Mouse (Mus musculus): ENCODE measurements around the gene Rbms3.

Rbms3 gene

GRCm38 (mm10) chr9:117253361-117253760 lies 376.4 kb downstream of the Rbms3 start:
- no peak for DNase-seq (ENCODE audit: low read depth in 1 of 2, low spot score in 2 of 2)

GRCm38 (mm10) chr9:117252411-117252861 lies 377.3 kb downstream of the Rbms3 start:
- DNase-seq (ENCODE audit: low read depth in 1 of 2, low spot score in 2 of 2) = no peak

GRCm38 (mm10) chr9:117251521-117252368 lies 378.0 kb downstream of the Rbms3 start:
- no peak for DNase-seq (ENCODE audit: low read depth in 1 of 2, low spot score in 2 of 2)

- DNase-seq (ENCODE audit: low read depth in 1 of 2, low spot score in 2 of 2) = no peak
These were observed 378.9 kb downstream of the Rbms3 start for GRCm38 (mm10) chr9:117250831-117251165.

GRCm38 (mm10) chr9:117250036-117250830 lies 379.5 kb downstream of the Rbms3 start:
- no peak for DNase-seq (ENCODE audit: low read depth in 1 of 2, low spot score in 2 of 2)

- no peak for DNase-seq (ENCODE audit: low read depth in 1 of 2, low spot score in 2 of 2)
These were observed 382.3 kb downstream of the Rbms3 start for GRCm38 (mm10) chr9:117247311-117247980.

GRCm38 (mm10) chr9:117246173-117246572 lies 383.5 kb downstream of the Rbms3 start:
- DNase-seq (ENCODE audit: low read depth in 1 of 2, low spot score in 2 of 2) = no peak

GRCm38 (mm10) chr9:117243365-117243764 lies 386.3 kb downstream of the Rbms3 start:
- no peak for DNase-seq (ENCODE audit: low read depth in 1 of 2, low spot score in 2 of 2)

- no peak for DNase-seq (ENCODE audit: low read depth in 1 of 2, low spot score in 2 of 2)
These were observed 395.0 kb downstream of the Rbms3 start for GRCm38 (mm10) chr9:117234726-117235075.

- no peak for DNase-seq (ENCODE audit: low read depth in 1 of 2, low spot score in 2 of 2)
These were observed 395.5 kb downstream of the Rbms3 start for GRCm38 (mm10) chr9:117234065-117234725.

- no peak for DNase-seq (ENCODE audit: low read depth in 1 of 2, low spot score in 2 of 2)
These were observed 407.0 kb downstream of the Rbms3 start for GRCm38 (mm10) chr9:117222741-117223140.

- no peak for DNase-seq (ENCODE audit: low read depth in 1 of 2, low spot score in 2 of 2)
These were observed 408.2 kb downstream of the Rbms3 start for GRCm38 (mm10) chr9:117221481-117221880.

GRCm38 (mm10) chr9:117216026-117216755 lies 413.5 kb downstream of the Rbms3 start:
- no peak for DNase-seq (ENCODE audit: low read depth in 1 of 2, low spot score in 2 of 2)

GRCm38 (mm10) chr9:117212023-117212422 lies 417.7 kb downstream of the Rbms3 start:
- no peak for DNase-seq (ENCODE audit: low read depth in 1 of 2, low spot score in 2 of 2)

GRCm38 (mm10) chr9:117210344-117210743 lies 419.4 kb downstream of the Rbms3 start:
- no peak for DNase-seq (ENCODE audit: low read depth in 1 of 2, low spot score in 2 of 2)

- DNase-seq (ENCODE audit: low read depth in 1 of 2, low spot score in 2 of 2) = no peak
These were observed 424.3 kb downstream of the Rbms3 start for GRCm38 (mm10) chr9:117205395-117205794.

GRCm38 (mm10) chr9:117200067-117200658 lies 429.6 kb downstream of the Rbms3 start:
- DNase-seq (ENCODE audit: low read depth in 1 of 2, low spot score in 2 of 2) = no peak

GRCm38 (mm10) chr9:117197531-117197930 lies 432.2 kb downstream of the Rbms3 start:
- DNase-seq (ENCODE audit: low read depth in 1 of 2, low spot score in 2 of 2) = no peak

GRCm38 (mm10) chr9:117192565-117193540 lies 436.9 kb downstream of the Rbms3 start:
- no peak for DNase-seq (ENCODE audit: low read depth in 1 of 2, low spot score in 2 of 2)

Measured in monocyte, adult 2 months (primary cell).